Mouse (Mus musculus) spleen, adult 2 months (tissue): Measurements from ENCODE around the gene Trcg1. TPM values are rescaled to one million over a fixed set of nuclear protein-coding genes. Genes with fewer than 3 reads are reported as not detected.

Experiments used
- DNase-seq, 2 experiments: peaks; one replicate each; pipeline versions ENCODE4 v3.0.0 to v3.0.0-alpha.2; 2012 to 2021; ENCODE audit warnings: low spot score in 2 of 2, low read depth in 1 of 2
- H3K27ac ChIP-seq: fragments of 200-500 bp; 2 replicates; pipeline ENCODE4 v1.5.1; 2012; ENCODE audit warnings: low read length, inconsistent platforms; ENCODE audit not compliant: insufficient read depth
- H3K27me3 ChIP-seq: fragments of 200-500 bp; 2 replicates; pipeline ENCODE4 v1.6.1; 2012; ENCODE audit warnings: mild to moderate bottlenecking, moderate library complexity, low read length, inconsistent platforms; ENCODE audit not compliant: control insufficient read depth, insufficient read depth
- H3K36me3 ChIP-seq: fragments of 200-500 bp; 2 replicates; pipeline ENCODE4 v1.6.1; 2012; ENCODE audit warnings: mild to moderate bottlenecking, low read length, inconsistent platforms; ENCODE audit not compliant: control insufficient read depth, insufficient read depth
- H3K4me1 ChIP-seq: fragments of 200-500 bp; 2 replicates; pipeline ENCODE4 v1.6.1; 2011; ENCODE audit warnings: inconsistent platforms; ENCODE audit not compliant: control insufficient read depth, insufficient read depth, insufficient read length
- H3K4me3 ChIP-seq: fragments of 200-500 bp; 2 replicates; pipeline ENCODE4 v1.5.1; 2011; ENCODE audit warnings: mild to moderate bottlenecking, inconsistent platforms; ENCODE audit not compliant: insufficient read depth, insufficient read length; ENCODE audit errors: extremely low read depth
- CTCF ChIP-seq: fragments of 200-500 bp; IDR thresholded peaks from 2 replicates; pipeline ENCODE4 v1.5.1; 2011; ENCODE audit warnings: mild to moderate bottlenecking, inconsistent platforms; ENCODE audit not compliant: insufficient read depth, insufficient read length, insufficient replicate concordance; ENCODE audit errors: extremely low read depth
- POLR2A ChIP-seq: fragments of 200-500 bp; IDR thresholded peaks from 2 replicates; pipeline ENCODE4 v1.6.1; 2011; ENCODE audit warnings: low read depth, low read length, inconsistent platforms
- WGBS: fragments of 180-500 bp; shearing (Covaris S2); methylation state at CpG from one replicate; pipeline ENCODE4 v1.1.7; 2018; 5-methylcytosine and 5-hydroxymethylcytosine counted together
- polyA plus RNA-seq: library from polyadenylated mRNA; depleted of rRNA; stranded (reverse); fragments of >200 nt; gene quantifications from 2 replicates; pipeline ENCODE4 v1.2.3, GENCODE M21; 2012

The Trcg1 gene
- polyA plus RNA-seq, 1 experiment: not detected

DNA sequence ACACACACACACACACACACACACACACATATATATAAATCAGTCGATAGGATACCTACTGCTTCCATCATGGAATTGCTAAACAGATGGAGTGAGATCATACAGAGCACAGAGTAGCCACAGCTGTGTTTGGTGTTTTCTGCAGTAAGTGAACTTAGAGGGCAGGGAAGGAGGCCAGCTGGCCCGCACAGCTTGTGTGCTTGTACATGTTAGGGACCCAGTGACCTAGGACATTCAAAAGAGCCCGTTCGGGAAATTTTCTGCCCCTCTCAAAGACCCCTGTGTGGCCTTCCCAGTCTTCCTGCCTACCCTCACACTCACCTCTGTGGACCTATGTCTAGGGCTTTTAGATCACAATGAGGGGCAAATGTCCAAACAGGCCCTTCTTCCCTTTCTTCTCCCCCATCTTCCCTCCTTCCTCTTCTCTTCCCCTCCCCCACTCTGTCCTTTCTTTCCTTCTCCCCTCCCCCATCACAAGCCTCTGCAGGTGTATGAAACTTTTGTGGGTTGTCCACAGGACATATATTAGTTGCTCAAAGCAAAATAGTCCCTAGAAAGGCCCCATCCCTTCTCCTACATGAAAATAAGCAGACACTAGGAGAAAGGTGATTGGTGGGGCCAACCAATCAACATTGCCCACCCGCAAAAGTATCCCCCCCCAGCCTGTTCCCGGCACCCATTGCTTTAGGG, 37.6 kb downstream of the Trcg1 start:
- 53% methylated on average over 6 of the region's 6 CpGs for WGBS
- Histone ChIP-seq H3K36me3 (no peaks in the 10 kb centered on the region), H3K27me3 (no peaks in the 10 kb centered on the region), H3K4me3 (no peak overlapping the region), H3K27ac (no peak overlapping the region), H3K4me1 (peaks cover 36% of the 10 kb centered on the region; the same call in 1 of the 2 replicates)
- no peak for TF ChIP-seq CTCF
- TF ChIP-seq POLR2A: no peak
- no peak for DNase-seq

- H3K36me3 ChIP-seq: no peaks in the 10 kb centered on the region
Observed at GRCm38 (mm10) chr9:57276311-57276710, 40.0 kb downstream of the Trcg1 start.

GRCm38 (mm10) chr9:57278268-57278667, 41.9 kb downstream of the Trcg1 start:
- H3K4me3 ChIP-seq: no peak overlapping the region
- H3K4me1 ChIP-seq: peaks cover 25% of the 10 kb centered on the region
- peak overlapping the region; percentile 27 for H3K27ac ChIP-seq
- TF ChIP-seq POLR2A (no peak), CTCF (no peak)
- peak; percentile 43 to 65 for DNase-seq
- no peaks in the 10 kb centered on the region for H3K27me3 ChIP-seq
- no peaks in the 10 kb centered on the region for H3K36me3 ChIP-seq
- WGBS: 3% methylated on average over 4 of the region's 4 CpGs

More at GRCm38 (mm10) chr9:57276311-57276710, 40.0 kb downstream of the Trcg1 start:
- H3K4me3 ChIP-seq: no peak overlapping the region
- no peak overlapping the region for H3K27ac ChIP-seq
- peaks cover 36% of the 10 kb centered on the region; the same call in 1 of the 2 replicates for H3K4me1 ChIP-seq
- TF ChIP-seq POLR2A (no peak), CTCF (no peak)
- H3K27me3 ChIP-seq: no peaks in the 10 kb centered on the region
- DNase-seq: no peak

GRCm38 (mm10) chr9:57279441-57279840, 43.1 kb downstream of the Trcg1 start:
- peaks cover 19% of the 10 kb centered on the region for H3K4me1 ChIP-seq
- H3K27me3 ChIP-seq: no peaks in the 10 kb centered on the region

DNA sequence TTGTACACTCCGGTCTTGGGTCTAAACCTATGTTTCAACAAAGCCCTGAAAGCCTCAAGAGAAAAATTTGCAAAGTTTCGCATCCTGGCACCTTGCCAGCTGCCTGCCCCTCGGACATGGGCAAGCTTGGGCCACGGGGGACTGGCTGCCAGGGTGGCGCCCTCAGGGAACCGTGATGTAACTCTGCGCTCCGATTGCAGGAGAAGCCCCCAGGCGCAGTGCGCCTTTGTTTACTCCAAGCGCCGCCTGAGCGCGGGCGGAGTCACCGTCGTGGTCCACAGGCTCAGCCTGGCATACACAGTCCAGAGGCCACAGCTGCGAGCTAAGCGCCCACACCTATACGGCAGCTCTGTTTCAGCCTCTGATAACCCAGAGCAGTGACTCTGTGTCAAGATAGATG, 45.2 kb downstream of the Trcg1 start:
- WGBS: 44% methylated on average over 20 of the region's 20 CpGs
- no peaks in the 10 kb centered on the region for H3K27me3 ChIP-seq
- no peak overlapping the region for H3K27ac ChIP-seq
- H3K36me3 ChIP-seq: no peaks in the 10 kb centered on the region
- H3K4me3 ChIP-seq: no peak overlapping the region
- DNase-seq: peak in 1 of 2 experiments; percentile 38
- TF ChIP-seq POLR2A (no peak), CTCF (no peak)
- H3K4me1 ChIP-seq: peaks cover 16% of the 10 kb centered on the region

More at GRCm38 (mm10) chr9:57279441-57279840, 43.1 kb downstream of the Trcg1 start:
- TF ChIP-seq POLR2A (no peak), CTCF (no peak)
- H3K27ac ChIP-seq: no peak overlapping the region
- H3K4me3 ChIP-seq: no peak overlapping the region
- WGBS: 88% methylated on average over 4 of the region's 4 CpGs
- no peaks in the 10 kb centered on the region for H3K36me3 ChIP-seq
- no peak for DNase-seq

DNA sequence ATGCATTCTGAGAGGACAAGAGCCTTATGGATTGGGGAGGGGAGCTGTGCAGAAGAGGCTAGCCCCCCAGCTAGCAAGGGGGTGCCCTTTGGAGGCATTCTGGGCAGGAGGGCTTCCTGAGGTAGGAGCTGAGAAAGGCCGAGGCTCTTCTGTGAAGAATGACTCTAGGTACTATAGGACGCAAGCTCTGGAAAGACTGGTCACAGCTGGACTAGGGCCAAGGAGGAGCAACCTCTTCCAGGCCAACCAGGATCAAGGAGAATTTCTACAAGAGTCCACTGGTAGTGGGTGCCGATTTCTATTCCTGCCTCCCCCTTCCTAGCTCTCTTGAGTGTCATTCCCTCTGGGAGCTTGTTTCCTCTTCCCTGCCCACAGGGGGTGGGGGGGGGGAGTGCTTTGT, 46.3 kb downstream of the Trcg1 start:
- TF ChIP-seq CTCF: no peak
- TF ChIP-seq POLR2A: no peak
- DNase-seq: no peak
- H3K4me3 ChIP-seq: no peak overlapping the region
- no peak overlapping the region for H3K27ac ChIP-seq
- no peaks in the 10 kb centered on the region for H3K27me3 ChIP-seq
- H3K4me1 ChIP-seq: peaks cover 15% of the 10 kb centered on the region
- 70% methylated on average over 3 of the region's 3 CpGs for WGBS
- H3K36me3 ChIP-seq: no peaks in the 10 kb centered on the region

- no peaks in the 10 kb centered on the region for H3K36me3 ChIP-seq
- no peaks in the 10 kb centered on the region for H3K27me3 ChIP-seq
- no peak overlapping the region for H3K27ac ChIP-seq
- TF ChIP-seq POLR2A (no peak), CTCF (no peak)
- peaks cover 11% of the 10 kb centered on the region for H3K4me1 ChIP-seq
- no peak for DNase-seq
- 88% methylated on average over 4 of the region's 4 CpGs for WGBS
- no peak overlapping the region for H3K4me3 ChIP-seq
Observed at GRCm38 (mm10) chr9:57283311-57283710, 47.0 kb downstream of the Trcg1 start.
